Mouse (Mus musculus) embryonic facial prominence, embryonic 14.5 days (tissue): ENCODE measurements around the gene Fam92b. TPM values are rescaled to one million over a fixed set of nuclear protein-coding genes. Genes with fewer than 3 reads are reported as not detected.

Experiments
- ATAC-seq: fragments of 200-750 bp; cut with Nextera tagmentation; 2 replicates; pipeline ENCODE4 v1.8.0; 2017; ENCODE audit warnings: low read depth, moderate number of reproducible peaks, moderate TSS enrichment
- DNase-seq: peaks from one replicate; pipeline ENCODE4 v3.0.0-alpha.2; 2015; ENCODE audit warnings: low spot score
- H3K27ac ChIP-seq: fragments of 300-500 bp; sonication (generic); replicated peaks from 2 replicates; pipeline ENCODE4 v1.5.1; 2014; ENCODE audit warnings: low read depth, mild to moderate bottlenecking, low read length, moderate library complexity
- H3K27me3 ChIP-seq: fragments of 300-500 bp; sonication (generic); replicated peaks from 2 replicates; pipeline ENCODE4 v1.6.1; 2014; ENCODE audit warnings: low read length; ENCODE audit not compliant: control insufficient read depth, insufficient read depth
- H3K36me3 ChIP-seq: fragments of 300-500 bp; sonication (generic); 2 replicates; pipeline ENCODE4 v1.6.1; 2014; ENCODE audit warnings: low read length, mixed read lengths; ENCODE audit not compliant: control insufficient read depth, insufficient read depth
- H3K4me1 ChIP-seq: fragments of 300-500 bp; sonication (generic); 2 replicates; pipeline ENCODE4 v1.6.1; 2014; ENCODE audit warnings: antibody characterized with exemption, low read length; ENCODE audit not compliant: control insufficient read depth, insufficient read depth
- H3K4me2 ChIP-seq: fragments of 300-500 bp; sonication (generic); 2 replicates; pipeline ENCODE4 v1.6.1; 2014; ENCODE audit warnings: low read depth, mild to moderate bottlenecking, low read length, moderate library complexity, mixed read lengths
- H3K4me3 ChIP-seq: fragments of 300-500 bp; sonication (generic); 2 replicates; pipeline ENCODE4 v1.5.1; 2014; ENCODE audit warnings: low read depth, mild to moderate bottlenecking, low read length
- H3K9ac ChIP-seq: fragments of 300-500 bp; sonication (generic); 2 replicates; pipeline ENCODE4 v1.6.1; 2014; ENCODE audit warnings: low read depth, mild to moderate bottlenecking, low read length, moderate library complexity, mixed read lengths
- H3K9me3 ChIP-seq: fragments of 300-500 bp; sonication (generic); 2 replicates; pipeline ENCODE4 v1.6.1; 2016; ENCODE audit warnings: low read length; ENCODE audit not compliant: control insufficient read depth
- WGBS: fragments of 180-500 bp; shearing (Covaris S2); extraction: QIAGEN DNeasy Blood & Tissue Kit; methylation state at CpG from one replicate; pipeline ENCODE4 v1.1.7; 2014; 5-methylcytosine and 5-hydroxymethylcytosine counted together
- polyA plus RNA-seq: library from polyadenylated mRNA; unstranded; fragments of >200 nt; fragmentation: Nextera tagmentation; extraction: Ambion mirVana; gene quantifications from 2 replicates; pipeline ENCODE4 v1.2.1, GENCODE M21; 2014

Fam92b gene
- polyA plus RNA-seq, 1 experiment from 2014 or later = 3.5 TPM

DNA sequence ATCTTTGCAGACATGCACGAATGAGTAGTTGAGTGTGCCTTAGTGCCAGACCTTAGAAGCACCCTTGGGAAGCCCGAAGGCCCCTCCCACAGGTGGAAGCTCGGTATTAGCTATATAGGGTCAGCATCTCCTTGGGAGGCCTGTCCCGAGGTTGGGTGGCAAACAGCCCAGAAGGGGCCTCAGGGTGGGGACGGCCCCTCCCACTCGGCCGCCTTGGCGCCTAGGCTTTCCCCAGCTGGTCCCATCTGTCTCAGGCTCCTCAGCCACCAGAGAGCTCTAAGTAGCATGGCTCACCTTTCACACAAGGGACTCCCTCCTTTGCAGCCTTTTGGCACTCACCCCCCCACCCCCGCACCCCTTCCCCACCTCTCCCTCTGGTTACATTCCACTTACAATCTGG is 7.1 kb upstream of the Fam92b start:
- 22% methylated on average over 8 of the region's 9 CpGs for WGBS
- Histone ChIP-seq H3K27ac (peak overlapping the region; percentile 78; the same call in 1 of the 2 replicates), H3K27me3 (no peaks in the 10 kb centered on the region), H3K4me1 (peaks cover 25% of the 10 kb centered on the region), H3K9ac (no peak overlapping the region), H3K36me3 (no peaks in the 10 kb centered on the region), H3K4me2 (no peak overlapping the region), H3K4me3 (no peak overlapping the region), H3K9me3 (no peaks in the 10 kb centered on the region)
- ATAC-seq (peak; percentile 64), DNase-seq (peak; percentile 83)

DNA sequence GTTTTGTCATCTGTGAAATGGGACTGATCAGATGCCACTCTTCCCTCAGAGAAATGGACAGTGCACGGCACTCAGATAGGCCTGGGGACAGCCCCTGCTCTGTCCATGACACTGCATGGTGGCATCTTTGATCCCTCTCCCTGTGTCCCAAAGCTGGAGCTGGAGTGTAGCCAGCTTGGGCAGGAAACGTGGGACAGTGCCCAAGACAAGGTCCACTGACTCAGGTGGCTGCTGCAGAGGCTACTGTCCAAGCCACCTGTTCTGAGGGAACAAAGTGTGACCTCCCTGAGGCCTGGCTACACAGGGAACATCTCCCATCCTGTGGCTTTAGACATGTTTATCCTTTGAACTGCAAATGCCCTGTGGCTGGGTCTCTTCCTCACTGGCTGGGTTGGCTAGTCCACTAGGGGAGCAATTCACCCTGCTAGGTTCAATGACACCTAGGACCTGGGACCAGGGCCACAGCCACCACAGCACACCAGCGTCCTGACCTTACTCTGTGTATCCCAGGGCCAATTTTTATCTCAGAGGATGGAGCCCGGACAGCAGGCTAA is 4.7 kb upstream of the Fam92b start:
- Histone ChIP-seq H3K27me3 (peaks cover 8% of the 10 kb centered on the region), H3K9me3 (no peaks in the 10 kb centered on the region), H3K4me2 (no peak overlapping the region), H3K4me1 (peaks cover 41% of the 10 kb centered on the region), H3K4me3 (no peak overlapping the region), H3K27ac (no peak overlapping the region), H3K9ac (no peak overlapping the region), H3K36me3 (no peaks in the 10 kb centered on the region)
- no peak for ATAC-seq
- WGBS = 67% methylated on average over 4 of the region's 4 CpGs
- no peak for DNase-seq

DNA sequence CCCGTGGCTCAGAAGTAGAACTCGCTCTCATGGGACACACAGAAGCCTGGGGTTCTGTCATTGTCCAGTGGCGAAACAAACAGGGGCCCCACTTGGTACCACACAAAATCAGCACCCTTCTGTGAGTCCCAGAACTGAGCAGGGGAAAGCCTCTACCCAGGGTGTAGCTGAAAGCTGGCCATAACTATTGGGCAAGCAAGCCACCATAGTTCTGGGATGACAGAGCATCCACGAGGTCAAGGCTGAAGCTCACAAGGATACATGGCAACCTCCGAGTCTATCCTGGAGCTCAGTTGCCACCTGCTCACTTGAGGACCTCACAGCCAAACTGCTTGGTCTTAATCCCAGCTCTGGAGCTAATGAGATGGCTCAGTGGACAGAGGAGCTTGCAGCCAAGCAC is 4.0 kb upstream of the Fam92b start:
- DNase-seq (no peak), ATAC-seq (no peak)
- Histone ChIP-seq H3K27ac (no peak overlapping the region), H3K9me3 (no peaks in the 10 kb centered on the region), H3K4me2 (no peak overlapping the region), H3K4me1 (peaks cover 38% of the 10 kb centered on the region), H3K27me3 (peaks cover 8% of the 10 kb centered on the region), H3K4me3 (no peak overlapping the region), H3K9ac (no peak overlapping the region), H3K36me3 (no peaks in the 10 kb centered on the region)
- WGBS = 77% methylated on average over 5 of the region's 5 CpGs

DNA sequence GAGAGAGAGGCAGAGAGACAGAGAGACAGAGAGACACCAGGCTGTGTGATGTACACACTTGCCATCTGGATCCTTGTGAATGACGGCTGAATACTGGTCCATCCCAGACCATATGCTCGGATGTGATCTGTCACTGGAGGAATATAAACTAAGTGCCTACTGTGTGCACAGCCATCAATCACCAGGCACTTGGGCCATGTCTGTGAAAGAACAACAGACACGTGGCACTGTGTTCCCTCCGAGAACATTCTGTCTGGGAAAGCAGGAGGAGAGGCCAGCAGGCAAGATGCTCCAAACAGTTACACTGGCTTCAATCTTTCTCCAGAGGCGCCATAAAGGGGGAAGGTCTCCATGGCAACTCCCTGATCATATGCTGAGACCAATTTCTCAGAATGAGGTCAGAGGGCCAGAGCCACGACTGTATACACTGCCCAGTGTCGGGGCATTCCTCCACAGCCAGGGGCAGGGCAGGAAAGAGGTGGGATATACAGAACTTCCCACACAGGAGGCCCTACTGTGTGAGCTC is 3.2 kb upstream of the Fam92b start:
- ATAC-seq (no peak), DNase-seq (peak; percentile 26)
- H3K4me3 ChIP-seq = no peak overlapping the region
- H3K9ac ChIP-seq = no peak overlapping the region
- H3K4me1 ChIP-seq = peaks cover 31% of the 10 kb centered on the region
- H3K9me3 ChIP-seq = no peaks in the 10 kb centered on the region
- no peak overlapping the region for H3K4me2 ChIP-seq
- no peaks in the 10 kb centered on the region for H3K36me3 ChIP-seq
- peaks cover 8% of the 10 kb centered on the region for H3K27me3 ChIP-seq
- WGBS = 41% methylated on average over 7 of the region's 7 CpGs
- H3K27ac ChIP-seq = no peak overlapping the region

DNA sequence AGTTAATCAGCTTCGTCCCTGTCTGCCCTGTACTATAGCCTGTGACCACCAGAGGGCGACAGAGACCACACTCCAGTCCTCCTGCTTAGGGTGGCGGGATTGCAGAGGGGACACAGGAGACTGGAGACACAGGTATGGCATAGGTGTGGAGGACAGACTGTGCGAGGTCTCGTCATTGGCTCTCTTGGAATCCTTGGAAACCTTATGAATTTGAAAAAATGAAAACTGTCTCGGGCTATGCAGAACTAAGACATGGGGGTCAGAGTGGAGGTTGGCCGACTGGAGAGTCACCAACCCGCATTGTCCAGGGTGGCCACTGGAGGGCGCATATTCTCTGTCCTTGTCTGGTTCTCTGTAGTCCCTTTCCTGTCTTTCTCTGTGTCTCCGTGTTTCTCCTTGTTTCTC is 1.8 kb upstream of the Fam92b start:
- H3K27ac ChIP-seq = no peak overlapping the region
- ATAC-seq (peak; percentile 68), DNase-seq (peak; percentile 88)
- H3K4me1 ChIP-seq = peaks cover 17% of the 10 kb centered on the region
- H3K27me3 ChIP-seq = peaks cover 8% of the 10 kb centered on the region
- no peak overlapping the region for H3K9ac ChIP-seq
- peak overlapping the region; percentile 21 for H3K4me3 ChIP-seq
- no peaks in the 10 kb centered on the region for H3K36me3 ChIP-seq
- peak overlapping the region; percentile 52 for H3K4me2 ChIP-seq
- 0% methylated on average over 10 of the region's 10 CpGs for WGBS
- no peaks in the 10 kb centered on the region for H3K9me3 ChIP-seq

DNA sequence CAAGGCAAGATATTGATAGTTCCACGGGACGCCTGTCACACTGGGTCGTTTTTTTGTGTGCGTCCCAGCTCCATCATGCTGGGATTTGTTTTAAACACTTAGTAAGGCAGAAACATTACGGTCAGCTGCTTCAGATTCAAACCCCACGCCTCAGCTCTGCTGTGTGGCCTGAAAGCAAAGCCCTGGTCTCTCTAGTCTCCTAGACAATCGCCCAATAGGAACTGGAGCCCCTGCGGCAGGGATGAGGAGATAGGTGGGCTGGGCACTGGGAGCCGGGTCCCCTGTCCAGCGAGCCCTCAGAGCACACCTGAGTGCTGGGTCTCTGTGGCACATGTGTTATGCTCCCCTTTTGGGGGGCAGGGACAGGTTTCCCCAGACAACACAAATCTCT is 853 bp upstream of the Fam92b start:
- peaks cover 17% of the 10 kb centered on the region for H3K4me1 ChIP-seq
- peak overlapping the region; percentile 15 for H3K9ac ChIP-seq
- peak overlapping the region; percentile 52 for H3K4me2 ChIP-seq
- ATAC-seq (no peak), DNase-seq (no peak)
- H3K9me3 ChIP-seq = no peaks in the 10 kb centered on the region
- 9% methylated on average over 10 of the region's 10 CpGs for WGBS
- no peaks in the 10 kb centered on the region for H3K36me3 ChIP-seq
- peaks cover 8% of the 10 kb centered on the region for H3K27me3 ChIP-seq
- H3K27ac ChIP-seq = no peak overlapping the region
- H3K4me3 ChIP-seq = no peak overlapping the region

DNA sequence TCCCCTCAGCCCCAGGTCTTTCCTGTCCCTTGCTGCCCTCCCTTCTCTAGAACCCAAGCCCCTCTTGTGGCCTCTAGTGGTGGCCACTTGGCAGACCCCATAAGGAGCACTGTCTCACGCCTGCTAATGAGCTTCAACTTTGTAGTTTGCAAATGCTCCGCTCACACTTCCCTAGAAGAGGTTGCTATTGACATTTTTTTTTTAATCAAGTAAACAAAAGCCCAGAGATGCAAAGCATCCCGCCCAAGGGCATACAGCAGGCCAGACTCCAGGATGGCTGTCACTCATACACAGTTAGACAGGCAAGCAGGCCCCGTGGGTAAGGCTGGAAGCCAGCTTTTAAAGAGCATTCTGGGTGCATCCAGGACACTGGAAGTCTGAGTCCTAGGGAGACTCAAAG is 661 bp downstream of the Fam92b start:
- no peaks in the 10 kb centered on the region for H3K9me3 ChIP-seq
- no peak overlapping the region for H3K9ac ChIP-seq
- ATAC-seq (no peak), DNase-seq (no peak)
- H3K36me3 ChIP-seq = no peaks in the 10 kb centered on the region
- no peak overlapping the region for H3K4me3 ChIP-seq
- peaks cover 8% of the 10 kb centered on the region for H3K27me3 ChIP-seq
- H3K4me1 ChIP-seq = peaks cover 17% of the 10 kb centered on the region
- 34% methylated on average over 4 of the region's 4 CpGs for WGBS
- H3K4me2 ChIP-seq = peak overlapping the region; percentile 52; the same call in 1 of the 2 replicates
- no peak overlapping the region; the same call in 1 of the 2 replicates for H3K27ac ChIP-seq

DNA sequence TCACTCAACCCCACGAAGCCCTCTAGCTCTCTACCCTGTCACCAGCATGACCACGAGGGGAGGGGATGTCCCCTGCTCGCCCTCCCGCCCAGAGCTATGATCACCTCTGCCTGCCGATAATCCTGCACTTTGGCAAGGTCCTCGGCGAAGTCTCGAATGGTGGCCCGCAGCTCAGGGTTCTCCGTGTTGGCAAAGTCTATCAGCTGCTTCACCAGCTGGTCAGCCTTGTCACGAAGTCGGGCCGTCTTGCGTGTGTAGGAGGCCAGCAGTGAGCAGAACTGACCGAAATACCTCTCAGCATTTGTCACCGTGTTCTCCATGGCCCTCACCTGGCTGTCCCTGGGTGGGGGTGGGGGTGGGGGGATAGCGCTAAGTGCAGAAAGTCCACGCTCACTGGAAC is 2.7 kb downstream of the Fam92b start:
- H3K9ac ChIP-seq = no peak overlapping the region
- no peak overlapping the region for H3K27ac ChIP-seq
- ATAC-seq (no peak), DNase-seq (no peak)
- no peaks in the 10 kb centered on the region for H3K9me3 ChIP-seq
- H3K4me2 ChIP-seq = no peak overlapping the region
- H3K4me1 ChIP-seq = peaks cover 17% of the 10 kb centered on the region
- WGBS = 43% methylated on average over 18 of the region's 18 CpGs
- H3K27me3 ChIP-seq = peaks cover 8% of the 10 kb centered on the region
- no peak overlapping the region for H3K4me3 ChIP-seq
- no peaks in the 10 kb centered on the region for H3K36me3 ChIP-seq

DNA sequence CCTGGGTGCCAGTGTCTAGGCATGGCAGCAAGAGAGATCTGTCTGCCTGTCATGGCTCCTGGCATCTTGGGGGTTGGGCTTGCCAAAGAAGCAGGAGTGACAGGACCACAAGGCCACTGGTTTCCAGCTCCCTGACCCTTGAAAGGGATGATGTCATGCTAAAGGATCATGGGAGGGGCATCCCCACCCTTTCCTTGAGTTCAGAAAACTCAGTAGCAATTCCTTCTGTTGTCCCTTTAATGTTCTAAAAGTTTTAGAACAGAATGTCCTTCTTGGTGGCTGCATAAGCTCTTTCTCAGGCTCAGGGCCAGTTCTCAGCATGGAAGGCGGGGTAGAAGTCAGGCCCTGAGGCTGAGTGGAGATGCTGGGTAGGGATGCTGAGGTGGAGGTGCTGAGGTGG is 4.1 kb downstream of the Fam92b start:
- WGBS = 67% methylated on average over 1 of the region's 1 CpGs
- Histone ChIP-seq H3K9ac (no peak overlapping the region), H3K4me1 (peaks cover 14% of the 10 kb centered on the region), H3K9me3 (no peaks in the 10 kb centered on the region), H3K36me3 (no peaks in the 10 kb centered on the region), H3K4me3 (no peak overlapping the region), H3K27ac (no peak overlapping the region), H3K4me2 (no peak overlapping the region), H3K27me3 (peaks cover 7% of the 10 kb centered on the region)
- DNase-seq = no peak
- no peak for ATAC-seq
